Mouse (Mus musculus) brain, adult 2 months (tissue): ENCODE measurements around the gene Agbl2.

Experiments used
- DNase-seq: peaks from one replicate; pipeline ENCODE4 v3.0.0; 2011; ENCODE audit warnings: low read depth, low spot score

The Agbl2 gene

GRCm38 (mm10) chr2:90782458-90782857 lies at the start of gene Agbl2:
TSS of gene Agbl2 (plus strand) at chr2:90782727.
- DNase-seq, result peak; percentile 23

DNA sequence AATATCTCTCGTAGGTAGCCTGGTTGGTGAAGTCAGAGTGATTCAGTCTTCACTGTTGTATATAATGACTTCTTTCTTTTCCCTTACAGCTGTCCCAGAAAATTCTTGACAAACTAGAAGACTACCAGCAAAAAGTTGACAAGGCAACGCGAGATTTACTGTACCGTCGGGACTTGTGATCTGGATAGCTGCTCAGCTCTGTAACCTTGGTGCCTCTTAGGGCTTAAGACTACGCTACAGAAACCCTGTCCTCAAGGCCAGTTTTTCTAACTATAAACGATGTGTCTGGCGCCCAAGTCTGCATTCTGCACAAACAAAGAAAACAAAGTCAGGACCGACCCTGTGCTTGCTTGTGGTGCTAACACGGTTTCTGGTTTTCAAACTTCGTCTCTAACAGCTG lies 47.2 kb upstream of the Agbl2 start:
- no peak for DNase-seq

- DNase-seq, result no peak
Observed at GRCm38 (mm10) chr2:90738801-90739200, 43.7 kb upstream of the Agbl2 start.

DNA sequence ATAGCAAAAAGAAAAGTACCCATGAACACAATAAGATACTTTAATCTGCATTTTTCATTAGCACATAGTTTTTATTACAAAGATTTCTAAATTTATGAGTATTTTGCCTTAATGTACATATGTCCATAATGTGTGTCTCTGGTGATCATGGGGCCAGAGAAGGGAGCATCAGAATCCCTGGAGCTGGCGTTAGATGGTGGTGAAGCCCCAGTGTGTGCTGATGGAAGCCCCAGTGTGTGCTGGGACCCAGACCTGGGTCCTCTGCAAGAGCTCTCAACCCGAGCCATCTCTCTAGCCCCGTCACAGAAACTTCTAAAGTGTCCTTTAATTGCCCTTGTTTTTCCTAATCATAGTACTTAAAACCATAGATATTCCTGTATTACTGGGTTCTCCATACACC lies 43.2 kb upstream of the Agbl2 start:
- DNase-seq, result no peak

DNA sequence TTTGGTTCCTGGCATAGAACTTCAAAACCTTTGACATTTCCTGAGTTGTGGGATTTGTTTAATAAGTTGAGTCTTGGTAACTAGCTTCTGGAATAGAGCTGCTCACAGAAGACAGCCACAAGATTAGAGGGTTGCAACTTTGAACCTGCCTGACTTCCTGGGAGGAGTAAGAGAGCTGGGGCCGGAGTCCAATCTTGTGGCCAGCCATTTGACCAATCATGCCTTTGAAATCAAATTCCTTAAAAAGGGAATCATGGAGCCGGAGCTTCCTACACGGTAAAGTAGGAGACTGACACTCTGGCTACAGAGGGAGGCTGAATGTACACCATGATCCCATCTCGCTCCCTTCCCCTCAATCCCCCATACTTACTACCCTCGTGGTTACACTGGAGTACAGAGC lies 42.6 kb upstream of the Agbl2 start:
- no peak for DNase-seq

- no peak for DNase-seq
Observed at GRCm38 (mm10) chr2:90744285-90745052, 38.1 kb upstream of the Agbl2 start.

DNA sequence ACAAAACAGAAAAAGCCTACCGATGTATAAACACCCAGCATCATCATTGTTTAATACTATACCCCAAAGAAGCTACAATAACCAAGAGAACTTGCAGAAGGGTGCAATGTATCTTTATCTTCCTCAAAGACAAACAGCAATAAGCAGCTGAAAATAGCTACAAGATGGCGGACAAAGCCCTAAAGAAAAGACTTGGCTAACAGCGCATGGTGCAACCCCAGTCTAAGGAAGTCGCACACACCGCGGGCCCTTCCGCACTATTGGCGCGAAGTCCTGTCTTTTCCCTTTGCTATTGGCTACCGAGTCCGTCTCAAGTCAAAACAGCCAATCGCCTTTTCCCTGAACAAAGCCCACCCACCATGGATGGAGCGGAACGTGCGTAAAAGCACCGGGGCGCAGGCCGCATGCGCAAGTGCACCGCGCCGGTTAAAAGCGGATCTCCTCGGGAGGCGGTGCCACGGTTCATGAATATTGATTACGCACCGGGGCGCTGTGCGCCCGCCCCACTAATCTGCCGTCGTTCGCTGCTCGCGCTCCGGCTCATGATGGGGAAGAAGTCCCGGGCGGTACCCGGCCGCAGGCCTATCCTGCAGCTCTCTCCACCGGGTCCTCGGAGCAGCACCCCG lies 37.4 kb upstream of the Agbl2 start, which contains the start of gene Fnbp4:
Gene Fnbp4, plus strand, starts transcription at position 318 of the 626 bp plus-strand sequence.
- peak; percentile 100 for DNase-seq

GRCm38 (mm10) chr2:90745740-90746537 lies 36.6 kb upstream of the Agbl2 start:
- DNase-seq, result peak; percentile 56

GRCm38 (mm10) chr2:90746538-90746865 lies 36.0 kb upstream of the Agbl2 start:
- DNase-seq, result no peak

- DNase-seq, result no peak
Observed at GRCm38 (mm10) chr2:90747131-90747530, 35.4 kb upstream of the Agbl2 start.

- DNase-seq, result no peak
Observed at GRCm38 (mm10) chr2:90749676-90750459, 32.7 kb upstream of the Agbl2 start.

DNA sequence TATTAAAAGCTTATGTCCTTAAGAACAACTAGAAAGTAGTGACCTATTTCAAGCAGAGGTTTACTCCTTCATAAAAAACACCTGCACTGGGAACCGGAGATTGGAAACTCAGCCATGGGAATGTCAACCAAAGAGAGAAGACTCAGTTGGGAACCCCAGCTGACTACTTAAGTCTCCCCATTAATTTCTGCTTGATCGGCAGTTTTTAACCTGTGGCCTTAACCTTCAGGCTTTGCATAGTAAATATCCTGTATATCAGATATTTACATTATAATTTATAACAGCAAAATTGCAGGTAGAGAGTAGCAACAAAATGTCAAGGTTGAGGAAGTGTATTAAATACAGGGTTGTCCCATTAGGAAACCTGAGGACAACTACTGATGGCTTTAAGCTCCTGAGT lies 29.0 kb upstream of the Agbl2 start:
- DNase-seq, result no peak

DNA sequence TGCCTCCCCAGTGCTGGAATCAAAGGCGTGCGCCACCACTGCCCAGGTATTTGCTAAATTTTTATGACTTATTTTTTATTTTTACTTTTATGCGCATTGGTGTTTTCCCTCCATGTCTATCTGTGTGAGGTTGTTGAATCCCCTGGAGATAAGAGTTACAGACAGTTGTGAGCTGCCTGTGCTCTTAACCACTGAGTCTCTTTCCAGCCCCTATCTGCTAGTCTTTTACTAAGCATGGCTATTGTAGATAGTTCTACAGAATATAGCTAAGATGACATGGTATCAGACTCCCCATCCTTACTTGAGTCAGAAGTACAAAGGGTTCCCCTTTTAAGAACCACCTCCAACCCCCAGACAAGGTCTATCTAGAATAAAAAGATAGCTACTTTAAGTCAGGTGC lies 28.3 kb upstream of the Agbl2 start:
- no peak for DNase-seq

DNA sequence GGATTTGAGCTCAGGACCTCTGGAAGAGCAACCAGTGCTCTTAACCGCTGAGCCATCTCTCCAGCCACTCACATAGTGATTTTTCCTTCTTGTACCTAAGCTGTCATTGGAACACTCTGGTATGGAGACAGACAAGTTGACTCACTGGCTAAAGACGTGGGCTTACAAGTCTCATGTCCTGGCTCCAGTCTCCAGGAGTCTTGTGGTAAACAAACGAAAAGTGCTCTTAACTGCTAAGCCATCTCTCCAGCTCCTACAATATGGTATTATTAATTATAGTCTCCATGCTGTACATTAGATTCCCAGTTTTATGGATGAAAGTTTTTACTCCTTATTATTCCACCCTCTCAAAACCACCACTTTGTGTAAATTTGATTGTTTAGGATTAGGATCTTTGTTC lies 17.4 kb upstream of the Agbl2 start:
- no peak for DNase-seq

DNA sequence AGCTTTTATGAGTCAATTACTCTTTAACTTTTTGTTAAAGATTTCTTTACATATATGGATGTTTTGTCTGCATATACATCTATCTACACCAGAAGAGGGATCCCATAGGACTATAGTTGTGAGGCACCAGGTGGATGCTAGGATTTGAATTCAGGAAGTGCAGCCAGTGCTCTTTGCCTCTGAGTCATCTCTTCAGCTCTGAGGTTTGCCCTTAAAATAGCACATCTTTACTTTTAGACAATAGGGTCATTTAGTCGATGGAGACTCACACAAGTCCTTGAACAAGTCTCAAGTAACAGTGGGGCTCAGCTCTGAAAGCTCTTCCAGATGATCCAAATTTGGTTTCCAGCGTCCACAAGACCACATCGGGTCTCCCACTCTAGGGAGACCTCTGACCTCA lies 1.2 kb upstream of the Agbl2 start:
- peak; percentile 34 for DNase-seq

GRCm38 (mm10) chr2:90781938-90782337 lies 589 bp upstream of the Agbl2 start:
- no peak for DNase-seq

- peak; percentile 29 for DNase-seq
Observed at GRCm38 (mm10) chr2:90782901-90783486, 467 bp downstream of the Agbl2 start.

DNA sequence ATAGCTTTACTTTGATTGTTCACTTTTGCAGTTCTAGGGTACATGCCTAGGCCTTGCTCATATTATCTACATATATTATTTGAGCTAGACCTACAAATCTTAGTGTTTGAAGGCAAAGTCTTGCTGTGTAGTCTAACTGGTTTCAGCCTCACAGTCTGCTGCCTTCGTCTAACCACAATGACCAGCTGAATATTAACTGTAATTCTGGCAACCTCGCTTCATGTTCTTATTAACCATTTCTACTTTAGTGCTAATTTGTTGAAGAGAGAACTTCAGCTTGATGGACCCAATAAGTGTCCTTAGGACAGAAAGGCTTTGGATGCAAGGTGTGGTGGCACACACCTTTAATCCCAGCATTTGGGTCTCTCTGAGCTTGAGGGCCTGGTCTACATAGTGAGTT lies 5.6 kb downstream of the Agbl2 start:
- DNase-seq, result no peak

DNA sequence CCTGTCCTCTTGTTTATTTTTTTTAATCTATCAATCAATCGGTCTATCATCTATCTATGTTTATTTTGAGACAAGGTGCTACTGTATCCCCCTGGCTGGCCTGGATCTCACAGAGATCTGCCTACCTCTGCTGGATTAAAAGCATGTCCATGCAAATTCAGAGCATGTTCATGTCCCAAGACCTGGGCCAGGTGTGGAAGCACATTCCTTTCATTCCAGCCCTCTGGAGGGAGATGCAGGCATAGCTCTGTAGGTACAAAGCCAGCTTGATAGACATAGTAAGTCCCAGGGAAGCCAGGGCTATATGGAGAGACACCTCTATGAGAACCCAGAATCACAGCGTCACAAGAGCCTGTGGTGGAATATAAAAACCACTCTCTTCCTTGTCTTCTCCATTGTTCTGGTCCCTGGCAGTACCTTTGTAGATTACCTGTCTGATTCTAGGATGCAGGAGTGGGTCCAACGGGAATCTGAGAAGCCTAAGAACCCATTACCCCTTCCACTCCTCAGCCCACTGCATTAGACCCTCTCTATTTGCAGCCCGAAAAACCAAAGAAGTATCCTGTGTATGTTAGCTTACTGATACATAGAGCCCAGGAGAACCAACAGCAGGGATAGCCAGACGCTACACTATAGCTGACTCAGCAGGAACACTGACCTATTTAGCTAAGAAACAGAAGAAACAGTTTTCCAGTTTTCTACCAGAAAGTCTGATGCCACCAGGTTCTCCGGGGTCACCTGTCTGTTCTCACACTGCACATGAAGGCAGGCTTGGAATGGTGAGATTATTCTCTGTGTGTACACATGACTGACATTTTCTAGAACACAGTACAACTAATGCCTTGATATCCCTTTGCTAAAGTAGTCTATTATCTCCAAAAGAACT lies 26.0 kb downstream of the Agbl2 start:
- DNase-seq, result peak; percentile 79

DNA sequence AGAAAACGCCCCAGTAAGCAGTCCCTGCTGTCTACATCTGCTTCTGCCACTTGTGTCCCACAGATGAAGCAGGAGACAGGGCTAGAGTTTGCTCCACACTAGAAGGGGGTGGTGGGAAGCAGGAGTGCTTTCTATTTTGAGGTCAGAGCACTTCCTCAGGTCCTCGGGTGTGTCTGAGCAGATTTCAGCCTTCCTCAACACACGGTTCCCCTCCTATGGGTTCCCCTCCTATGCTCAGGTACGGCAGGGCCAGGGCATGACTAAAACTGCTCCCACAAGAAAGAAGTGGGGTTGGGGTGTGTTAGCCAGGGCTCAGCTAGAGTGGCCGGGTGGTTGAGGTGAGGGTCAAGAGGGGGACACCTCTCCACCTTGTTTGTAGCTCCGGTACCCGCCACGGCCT lies 28.2 kb downstream of the Agbl2 start:
- no peak for DNase-seq
